Mouse (Mus musculus): ENCODE data around the gene Epn2. TPM values are rescaled to one million over a fixed set of nuclear protein-coding genes. Genes with fewer than 3 reads are reported as not detected.

Epn2 gene
- polyA plus RNA-seq, 1 experiment from 2014 or later: 45.3 TPM

DNA sequence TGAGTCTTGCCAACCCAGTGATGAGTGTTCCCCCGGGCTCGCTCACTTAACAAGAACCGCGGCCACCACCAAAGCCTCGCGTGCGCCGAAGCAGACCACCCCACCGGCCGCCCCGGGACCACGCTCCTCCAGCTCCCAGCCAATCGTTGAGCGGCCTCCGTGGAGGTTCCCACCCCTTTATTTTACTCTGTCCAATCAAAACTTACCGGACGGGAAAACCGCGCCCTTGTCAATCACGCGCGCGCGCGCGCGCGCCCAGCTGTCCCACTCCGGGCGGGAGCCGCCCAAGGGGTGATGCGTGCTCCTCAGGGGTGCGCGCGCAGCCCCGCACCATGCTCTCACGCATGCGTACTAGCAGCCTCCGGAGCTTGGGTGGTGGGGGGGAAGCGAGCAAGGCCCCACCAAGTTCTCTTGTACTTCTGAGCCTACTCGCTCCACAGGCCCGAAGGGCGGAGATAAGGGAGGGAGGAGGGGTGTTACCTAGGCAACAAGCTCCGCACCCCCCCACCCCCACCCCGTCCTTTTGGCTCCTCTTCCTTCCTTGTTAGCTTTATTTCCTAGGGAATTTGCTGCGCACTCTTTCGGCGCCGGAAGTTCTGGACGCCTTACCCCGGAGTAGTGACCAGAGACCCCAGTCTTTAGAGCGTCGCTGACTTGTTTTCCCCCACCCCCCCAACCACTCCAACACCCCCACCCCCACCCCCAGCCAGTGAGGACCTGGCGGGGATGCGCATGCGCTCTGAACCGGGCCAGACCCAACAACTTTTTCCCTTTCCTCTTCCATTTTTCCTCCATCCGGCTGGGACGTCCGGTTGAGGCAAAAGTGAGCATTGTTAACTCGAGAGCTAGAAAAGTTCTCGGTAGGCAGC, 85.1 kb downstream of the Epn2 start, which contains the start of gene Mapk7:
Gene Mapk7 (minus strand): TSS at position 278 of the 869 bp plus-strand sequence.
- Histone ChIP-seq H3K4me2 (peak within 1 kb of the TSS; percentile 85), H3K27ac (peak within 1 kb of the TSS; percentile 90), H3K9me3 (replicated peaks) (no peaks in the 10 kb centered on the region), H3K9ac (peak within 1 kb of the TSS; percentile 84), H3K27me3 (no peaks in the 10 kb centered on the region), H3K4me3 (peak within 1 kb of the TSS; percentile 67), H3K4me1 (peaks cover 45% of the 10 kb centered on the region), H3K36me3 (ENCODE audit: poor library complexity, severe bottlenecking) (peaks cover 33% of the 10 kb centered on the region)
- under 1% methylated on average over 53 of the region's 62 CpGs for whole genome bisulfite sequencing
- ATAC-seq: peak; percentile 98

DNA sequence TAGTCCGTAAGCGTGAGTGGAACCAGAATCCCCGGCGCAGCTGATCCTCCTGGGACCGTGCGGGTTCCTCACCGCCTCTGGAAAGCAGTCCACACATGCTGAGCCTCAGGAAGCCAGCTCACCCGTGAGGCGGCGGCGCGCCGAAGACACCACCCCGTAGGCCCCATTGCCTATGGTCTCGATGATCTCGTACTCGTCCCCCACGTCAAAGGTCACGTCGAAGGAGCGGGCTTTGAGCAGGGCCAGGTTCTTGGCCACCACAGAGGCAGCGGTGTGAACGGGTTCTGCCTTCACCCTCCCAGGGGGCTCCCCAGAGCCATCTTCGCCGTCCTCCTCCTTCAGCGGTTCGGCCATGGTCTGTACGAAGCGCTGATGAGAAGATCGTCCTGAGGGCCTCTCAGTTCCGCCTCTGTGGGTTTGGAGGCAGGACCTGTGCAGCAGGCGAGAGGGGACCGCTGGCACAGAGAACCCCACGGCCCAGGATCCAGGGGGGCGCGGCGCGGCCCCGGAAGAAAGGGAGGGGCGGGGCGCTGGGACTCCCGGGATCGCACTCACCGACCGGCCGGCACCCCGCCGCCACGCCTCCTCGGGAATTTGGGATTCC, 85.9 kb downstream of the Epn2 start:
- H3K4me1 ChIP-seq: peaks cover 49% of the 10 kb centered on the region
- H3K9me3 ChIP-seq (replicated peaks): no peaks in the 10 kb centered on the region
- peak; percentile 63 for ATAC-seq
- H3K27me3 ChIP-seq: no peaks in the 10 kb centered on the region
- peak overlapping the region; percentile 85 for H3K4me2 ChIP-seq
- H3K4me3 ChIP-seq: peak overlapping the region; percentile 67
- H3K9ac ChIP-seq: peak overlapping the region; percentile 84
- H3K27ac ChIP-seq: peak overlapping the region; percentile 90
- WGBS: under 1% methylated on average over 47 of the region's 50 CpGs
- peaks cover 40% of the 10 kb centered on the region for H3K36me3 ChIP-seq (ENCODE audit: poor library complexity, severe bottlenecking)

DNA sequence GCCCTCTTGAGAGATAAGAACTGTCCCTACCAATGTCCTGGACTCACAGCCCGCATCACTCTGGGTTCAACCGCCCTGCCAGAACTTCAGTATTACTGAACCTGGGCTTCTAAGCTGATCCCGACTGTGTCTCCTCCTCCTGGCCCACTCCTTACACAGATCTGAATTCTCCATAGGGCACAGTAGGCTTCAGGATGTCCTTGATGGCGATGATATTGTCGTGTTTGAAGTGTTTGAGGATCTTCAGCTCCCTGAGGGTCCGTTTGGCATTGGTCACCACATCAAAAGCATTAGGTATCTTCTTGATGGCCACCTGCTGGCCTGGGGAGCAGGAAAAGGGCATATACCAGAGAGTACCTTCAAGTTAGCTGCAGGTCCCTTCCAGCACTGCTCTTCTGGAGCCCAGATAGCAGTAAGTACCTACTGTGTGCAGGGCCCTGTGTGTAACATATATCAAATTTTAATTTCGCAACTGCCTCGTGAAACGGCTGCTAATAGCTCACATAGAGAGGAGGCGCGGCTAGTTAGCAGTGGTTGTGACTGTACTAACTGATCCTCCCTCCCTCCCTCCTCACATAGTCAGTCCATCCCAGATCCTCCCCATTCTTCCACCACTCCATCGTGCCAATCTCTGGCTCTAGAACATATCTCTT, 86.6 kb downstream of the Epn2 start:
- peak overlapping the region; percentile 85 for H3K4me2 ChIP-seq
- H3K4me1 ChIP-seq: peaks cover 56% of the 10 kb centered on the region
- H3K27me3 ChIP-seq: no peaks in the 10 kb centered on the region
- H3K9ac ChIP-seq: peak overlapping the region; percentile 84
- H3K9me3 ChIP-seq (replicated peaks): no peaks in the 10 kb centered on the region
- peak overlapping the region; percentile 90; the same call in 1 of the 2 replicates for H3K27ac ChIP-seq
- WGBS: 82% methylated on average over 12 of the region's 12 CpGs
- peaks cover 48% of the 10 kb centered on the region for H3K36me3 ChIP-seq (ENCODE audit: poor library complexity, severe bottlenecking)
- H3K4me3 ChIP-seq: peak overlapping the region; percentile 67
- no peak for ATAC-seq

DNA sequence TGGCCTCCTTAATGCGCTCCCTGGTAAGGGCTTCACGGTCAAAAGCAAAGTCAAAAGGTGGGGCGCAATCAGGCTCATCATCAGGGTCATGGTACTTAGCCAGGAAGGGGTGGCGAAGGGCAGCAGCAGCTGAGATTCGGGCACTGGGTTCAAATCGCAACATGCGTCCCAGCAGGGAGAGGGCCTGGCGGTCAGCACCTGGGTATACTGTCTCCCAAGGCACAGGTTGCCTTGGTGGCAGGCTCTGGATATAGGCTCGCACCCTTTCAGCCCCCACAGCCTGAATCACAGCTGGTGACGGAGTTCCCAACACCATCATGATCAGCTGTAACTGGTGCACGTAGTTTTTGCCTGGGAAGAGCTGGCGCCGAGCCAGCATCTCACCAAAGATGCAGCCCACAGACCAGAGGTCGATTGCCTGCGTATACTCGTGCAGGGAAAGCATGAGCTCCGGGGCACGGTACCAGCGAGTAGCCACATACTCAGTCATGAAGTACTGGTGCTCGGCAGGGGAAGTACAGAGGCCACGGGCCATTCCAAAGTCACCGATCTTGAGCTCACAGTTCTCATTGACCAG, 88.5 kb downstream of the Epn2 start:
- Histone ChIP-seq H3K4me2 (no peak overlapping the region), H3K4me1 (peaks cover 74% of the 10 kb centered on the region), H3K9ac (no peak overlapping the region), H3K27ac (0 out of 2 replicates have a peak overlapping the region, but pooled peaks have one; percentile 19), H3K9me3 (replicated peaks) (no peaks in the 10 kb centered on the region), H3K27me3 (no peaks in the 10 kb centered on the region), H3K4me3 (no peak overlapping the region), H3K36me3 (ENCODE audit: poor library complexity, severe bottlenecking) (peaks cover 56% of the 10 kb centered on the region)
- ATAC-seq: no peak
- WGBS: 91% methylated on average over 22 of the region's 22 CpGs

- no peak for ATAC-seq
- H3K27me3 ChIP-seq: no peaks in the 10 kb centered on the region
- peaks cover 56% of the 10 kb centered on the region for H3K36me3 ChIP-seq (ENCODE audit: poor library complexity, severe bottlenecking)
- WGBS: 91% methylated on average over 8 of the region's 8 CpGs
- H3K4me2 ChIP-seq: no peak overlapping the region
- no peaks in the 10 kb centered on the region for H3K9me3 ChIP-seq (replicated peaks)
- no peak overlapping the region for H3K9ac ChIP-seq
- H3K4me3 ChIP-seq: no peak overlapping the region
- H3K27ac ChIP-seq: 0 out of 2 replicates have a peak overlapping the region, but pooled peaks have one; percentile 35
- H3K4me1 ChIP-seq: peaks cover 79% of the 10 kb centered on the region
Observed at GRCm38 (mm10) chr11:61489874-61490273, 89.6 kb downstream of the Epn2 start.

DNA sequence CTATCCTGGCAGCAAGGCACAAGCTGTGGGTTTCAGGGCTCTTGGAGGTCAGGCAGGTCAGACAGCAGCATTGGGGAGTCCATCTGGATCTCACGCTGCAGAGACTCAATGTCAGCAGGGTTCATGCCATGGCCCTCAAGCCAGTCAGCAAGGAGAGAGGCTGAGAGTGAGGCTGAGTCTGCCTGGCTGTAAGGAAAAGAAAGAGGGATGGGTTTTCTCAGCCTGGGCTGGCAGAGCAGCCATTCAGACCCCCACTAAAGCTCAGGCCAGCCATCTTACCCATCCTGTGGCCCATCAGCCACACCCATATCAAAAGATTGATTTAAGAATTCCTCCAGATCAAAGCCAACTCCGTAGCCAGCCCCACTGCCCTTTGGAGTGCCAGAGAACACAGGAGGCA, 90.4 kb downstream of the Epn2 start:
- Histone ChIP-seq H3K36me3 (ENCODE audit: poor library complexity, severe bottlenecking) (peaks cover 56% of the 10 kb centered on the region), H3K4me3 (no peak overlapping the region), H3K4me2 (no peak overlapping the region), H3K9me3 (replicated peaks) (no peaks in the 10 kb centered on the region), H3K9ac (no peak overlapping the region), H3K27me3 (no peaks in the 10 kb centered on the region), H3K4me1 (peaks cover 85% of the 10 kb centered on the region), H3K27ac (no peak overlapping the region)
- WGBS: 85% methylated on average over 2 of the region's 2 CpGs
- no peak for ATAC-seq

- Histone ChIP-seq H3K27ac (peak overlapping the region; percentile 68), H3K4me3 (no peak overlapping the region), H3K4me2 (0 out of 2 replicates have a peak overlapping the region, but pooled peaks have one; percentile 17), H3K36me3 (ENCODE audit: poor library complexity, severe bottlenecking) (peaks cover 56% of the 10 kb centered on the region), H3K4me1 (peaks cover 82% of the 10 kb centered on the region), H3K9me3 (replicated peaks) (no peaks in the 10 kb centered on the region), H3K9ac (no peak overlapping the region), H3K27me3 (no peaks in the 10 kb centered on the region)
- WGBS: 92% methylated on average over 7 of the region's 7 CpGs
- no peak for ATAC-seq
Observed at GRCm38 (mm10) chr11:61487936-61488335, 91.6 kb downstream of the Epn2 start.

- 26% methylated on average over 1 of the region's 2 CpGs for WGBS
- H3K4me1 ChIP-seq: peaks cover 77% of the 10 kb centered on the region
- ATAC-seq: peak; percentile 11; the same call in 1 of the 2 replicates
- H3K9ac ChIP-seq: no peak overlapping the region
- no peaks in the 10 kb centered on the region for H3K27me3 ChIP-seq
- no peaks in the 10 kb centered on the region for H3K9me3 ChIP-seq (replicated peaks)
- no peak overlapping the region for H3K4me3 ChIP-seq
- H3K27ac ChIP-seq: peak overlapping the region; percentile 68
- peak overlapping the region; percentile 57; the same call in 1 of the 2 replicates for H3K4me2 ChIP-seq
- peaks cover 53% of the 10 kb centered on the region for H3K36me3 ChIP-seq (ENCODE audit: poor library complexity, severe bottlenecking)
Observed at GRCm38 (mm10) chr11:61487401-61487800, 92.1 kb downstream of the Epn2 start.

DNA sequence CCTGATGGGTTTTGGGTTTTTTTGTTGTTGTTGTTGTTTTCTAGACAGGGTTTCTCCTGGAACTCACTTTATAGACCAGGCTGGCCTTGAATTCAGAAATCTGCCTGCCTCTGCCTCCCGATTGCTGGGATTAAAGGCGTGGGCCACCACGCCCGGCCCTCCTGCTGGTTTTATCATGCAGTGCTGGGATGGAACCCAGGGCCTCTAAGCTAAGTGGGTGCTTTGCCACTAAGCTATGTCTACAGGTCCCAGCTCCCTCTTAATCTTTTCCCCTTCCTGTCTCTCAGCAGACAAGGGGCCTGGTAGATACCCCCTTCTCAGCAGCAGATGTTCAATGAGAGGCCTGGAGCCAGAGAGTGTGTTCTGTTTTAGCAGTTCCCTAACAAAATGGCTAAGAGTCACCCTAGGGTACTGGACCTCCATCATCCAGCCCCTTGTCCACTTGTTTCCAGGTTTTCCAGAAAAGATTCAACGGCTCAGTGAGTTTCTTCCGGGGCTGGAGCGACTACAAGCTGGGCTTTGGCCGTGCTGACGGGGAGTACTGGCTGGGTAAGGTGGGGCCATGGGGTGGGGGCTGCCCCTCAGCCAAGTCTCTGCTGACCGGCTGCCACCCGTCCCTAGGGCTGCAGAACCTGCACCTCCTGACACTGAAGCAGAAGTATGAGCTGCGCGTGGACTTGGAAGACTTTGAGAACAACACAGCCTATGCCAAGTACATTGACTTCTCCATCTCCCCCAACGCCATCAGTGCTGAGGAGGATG, 92.8 kb downstream of the Epn2 start:
- H3K4me1 ChIP-seq: peaks cover 75% of the 10 kb centered on the region
- H3K27me3 ChIP-seq: no peaks in the 10 kb centered on the region
- H3K4me3 ChIP-seq: peak overlapping the region; percentile 28
- H3K27ac ChIP-seq: peak overlapping the region; percentile 99; the same call in 1 of the 2 replicates
- peak overlapping the region; percentile 57 for H3K4me2 ChIP-seq
- 0 out of 2 replicates have a peak overlapping the region, but pooled peaks have one; percentile 60 for H3K9ac ChIP-seq
- H3K36me3 ChIP-seq (ENCODE audit: poor library complexity, severe bottlenecking): peaks cover 46% of the 10 kb centered on the region
- ATAC-seq: no peak
- no peaks in the 10 kb centered on the region for H3K9me3 ChIP-seq (replicated peaks)
- WGBS: 95% methylated on average over 14 of the region's 14 CpGs

- H3K9me3 ChIP-seq (replicated peaks): no peaks in the 10 kb centered on the region
- H3K4me2 ChIP-seq: peak overlapping the region; percentile 57
- 67% methylated on average over 22 of the region's 22 CpGs for WGBS
- ATAC-seq: no peak
- H3K27me3 ChIP-seq: no peaks in the 10 kb centered on the region
- peak overlapping the region; percentile 28 for H3K4me3 ChIP-seq
- H3K4me1 ChIP-seq: peaks cover 66% of the 10 kb centered on the region
- peaks cover 38% of the 10 kb centered on the region for H3K36me3 ChIP-seq (ENCODE audit: poor library complexity, severe bottlenecking)
- H3K27ac ChIP-seq: peak overlapping the region; percentile 99
- peak overlapping the region; percentile 60 for H3K9ac ChIP-seq
Observed at GRCm38 (mm10) chr11:61485541-61486457, 93.7 kb downstream of the Epn2 start.

All from forebrain, embryonic 13.5 days (tissue).